Mouse (Mus musculus): ENCODE data around the gene Lims1. TPM values are rescaled to one million over a fixed set of nuclear protein-coding genes. Genes with fewer than 3 reads are reported as not detected.

Lims1 gene
- polyA plus RNA-seq, 1 experiment from 2014 or later, result 143 TPM

DNA sequence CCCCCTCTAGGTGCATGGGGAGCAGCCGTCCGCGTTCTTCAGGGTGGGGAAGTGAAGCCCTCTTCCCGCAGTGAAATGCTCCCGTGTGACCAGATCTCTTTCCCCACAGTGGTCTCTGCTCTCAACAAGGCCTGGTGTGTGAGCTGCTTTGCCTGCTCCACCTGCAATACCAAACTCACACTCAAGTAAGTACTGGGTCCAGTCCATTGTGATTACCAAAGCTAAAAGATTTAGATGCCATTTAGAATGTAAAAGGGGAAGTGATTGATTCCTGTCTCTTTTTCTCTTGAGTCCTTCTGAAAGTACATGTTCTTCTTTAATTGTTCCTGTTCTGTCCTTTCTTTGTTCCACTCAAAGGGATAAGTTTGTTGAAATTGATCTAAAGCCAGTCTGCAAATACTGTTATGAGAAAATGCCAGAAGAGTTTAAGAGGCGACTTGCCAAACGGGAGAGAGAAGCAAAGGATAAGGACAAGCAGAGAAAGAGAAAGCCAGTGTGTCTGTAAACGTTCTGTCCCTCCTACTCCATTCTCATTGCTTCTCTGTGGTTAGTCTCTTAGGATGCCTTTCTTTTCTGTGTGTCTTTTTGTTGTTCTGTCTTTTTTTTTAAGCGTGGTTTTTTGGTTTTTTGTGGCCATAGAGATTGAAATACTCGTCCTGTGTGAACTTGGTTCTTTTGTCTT is 95.2 kb downstream of the Lims1 start:
- Histone ChIP-seq H3K4me2 (ENCODE audit: low read length) (no peak overlapping the region), H3K36me3 (ENCODE audit: insufficient read depth, low read length) (peaks cover 34% of the 10 kb centered on the region), H3K9ac (ENCODE audit: low read depth, low read length) (no peak overlapping the region), H3K27me3 (ENCODE audit: insufficient read depth, low read length) (no peaks in the 10 kb centered on the region), H3K9me3 (replicated peaks; ENCODE audit: low read length) (no peaks in the 10 kb centered on the region), H3K4me3 (replicated peaks; ENCODE audit: low read depth, low read length) (no peak overlapping the region), H3K27ac (no peak overlapping the region), H3K4me1 (replicated peaks; ENCODE audit: insufficient read depth, low read length) (no peaks in the 10 kb centered on the region)
- WGBS, result 90% methylated on average over 10 of the region's 10 CpGs
- TF ChIP-seq CTCF (IDR thresholded peaks at IDR 0.05; ENCODE audit: low read depth), result no peak
- DNase-seq (ENCODE audit: low spot score) (no peak), ATAC-seq (replicated peaks; ENCODE audit: low FRiP score, low read depth) (no peak)

DNA sequence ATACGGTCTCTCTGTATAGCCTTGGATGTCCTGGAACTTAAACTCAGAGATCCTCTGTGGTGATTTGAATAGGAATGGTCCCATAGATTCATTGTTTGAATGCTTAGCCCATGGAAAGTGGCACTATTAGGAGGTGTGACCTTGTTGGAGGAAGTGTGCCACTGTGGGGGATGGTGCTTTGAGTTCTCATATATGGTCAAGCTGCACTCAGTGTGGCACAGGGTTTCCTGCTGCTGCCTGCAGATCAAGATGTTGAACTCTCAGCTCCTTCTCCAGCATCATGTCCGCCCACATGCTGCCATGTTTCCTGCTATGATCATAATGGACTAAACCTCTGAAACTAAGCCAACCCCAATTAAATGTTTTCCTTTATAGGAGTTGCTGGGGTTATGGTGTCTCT is 104.7 kb downstream of the Lims1 start:
- ATAC-seq (replicated peaks; ENCODE audit: low FRiP score, low read depth) (no peak), DNase-seq (ENCODE audit: low spot score) (no peak)
- no peak overlapping the region for H3K4me3 ChIP-seq (replicated peaks; ENCODE audit: low read depth, low read length)
- no peak overlapping the region for H3K4me2 ChIP-seq (ENCODE audit: low read length)
- H3K9me3 ChIP-seq (replicated peaks; ENCODE audit: low read length), result no peaks in the 10 kb centered on the region
- TF ChIP-seq CTCF (IDR thresholded peaks at IDR 0.05; ENCODE audit: low read depth), result no peak
- H3K9ac ChIP-seq (ENCODE audit: low read depth, low read length), result no peak overlapping the region
- no peaks in the 10 kb centered on the region for H3K27me3 ChIP-seq (ENCODE audit: insufficient read depth, low read length)
- H3K27ac ChIP-seq, result no peak overlapping the region
- 98% methylated on average over 2 of the region's 2 CpGs for WGBS
- peaks cover 4% of the 10 kb centered on the region; the same call in 1 of the 2 replicates for H3K36me3 ChIP-seq (ENCODE audit: insufficient read depth, low read length)
- H3K4me1 ChIP-seq (replicated peaks; ENCODE audit: insufficient read depth, low read length), result no peaks in the 10 kb centered on the region

DNA sequence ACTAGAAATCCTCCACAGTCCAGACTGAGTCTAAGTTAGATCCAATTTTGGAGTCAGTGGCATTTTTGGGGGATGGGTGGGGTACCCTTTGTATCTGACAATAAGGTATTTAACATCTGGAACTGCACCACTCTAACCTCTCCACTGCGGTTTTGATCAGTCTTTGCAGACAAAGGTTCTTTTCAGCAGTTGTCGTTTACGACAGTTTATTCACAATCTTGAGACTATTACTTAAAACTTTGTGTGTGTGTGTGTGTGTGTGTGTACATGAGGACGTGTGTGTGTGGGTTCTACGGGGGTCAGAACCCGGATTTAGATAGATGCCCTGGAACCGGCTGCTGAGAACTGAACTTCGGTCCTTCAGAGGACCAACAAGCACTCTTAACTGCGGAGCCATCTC is 122.6 kb downstream of the Lims1 start:
- H3K4me3 ChIP-seq (replicated peaks; ENCODE audit: low read depth, low read length), result peak overlapping the region; percentile 85
- H3K4me2 ChIP-seq (ENCODE audit: low read length), result peak overlapping the region; percentile 73
- H3K27me3 ChIP-seq (ENCODE audit: insufficient read depth, low read length), result no peaks in the 10 kb centered on the region; the same call in 1 of the 2 replicates
- no peaks in the 10 kb centered on the region for H3K36me3 ChIP-seq (ENCODE audit: insufficient read depth, low read length)
- H3K9ac ChIP-seq (ENCODE audit: low read depth, low read length), result peak overlapping the region; percentile 69
- no peaks in the 10 kb centered on the region for H3K9me3 ChIP-seq (replicated peaks; ENCODE audit: low read length)
- peak overlapping the region; percentile 96 for H3K27ac ChIP-seq
- DNase-seq (ENCODE audit: low spot score) (peak; percentile 35), ATAC-seq (replicated peaks; ENCODE audit: low FRiP score, low read depth) (no peak)
- 0 out of 2 replicates have a peak, but pooled peaks cover 4% of the 10 kb centered on the region for H3K4me1 ChIP-seq (replicated peaks; ENCODE audit: insufficient read depth, low read length)
- TF ChIP-seq CTCF (IDR thresholded peaks at IDR 0.05; ENCODE audit: low read depth), result no peak
- WGBS, result 22% methylated on average over 9 of the region's 9 CpGs

DNA sequence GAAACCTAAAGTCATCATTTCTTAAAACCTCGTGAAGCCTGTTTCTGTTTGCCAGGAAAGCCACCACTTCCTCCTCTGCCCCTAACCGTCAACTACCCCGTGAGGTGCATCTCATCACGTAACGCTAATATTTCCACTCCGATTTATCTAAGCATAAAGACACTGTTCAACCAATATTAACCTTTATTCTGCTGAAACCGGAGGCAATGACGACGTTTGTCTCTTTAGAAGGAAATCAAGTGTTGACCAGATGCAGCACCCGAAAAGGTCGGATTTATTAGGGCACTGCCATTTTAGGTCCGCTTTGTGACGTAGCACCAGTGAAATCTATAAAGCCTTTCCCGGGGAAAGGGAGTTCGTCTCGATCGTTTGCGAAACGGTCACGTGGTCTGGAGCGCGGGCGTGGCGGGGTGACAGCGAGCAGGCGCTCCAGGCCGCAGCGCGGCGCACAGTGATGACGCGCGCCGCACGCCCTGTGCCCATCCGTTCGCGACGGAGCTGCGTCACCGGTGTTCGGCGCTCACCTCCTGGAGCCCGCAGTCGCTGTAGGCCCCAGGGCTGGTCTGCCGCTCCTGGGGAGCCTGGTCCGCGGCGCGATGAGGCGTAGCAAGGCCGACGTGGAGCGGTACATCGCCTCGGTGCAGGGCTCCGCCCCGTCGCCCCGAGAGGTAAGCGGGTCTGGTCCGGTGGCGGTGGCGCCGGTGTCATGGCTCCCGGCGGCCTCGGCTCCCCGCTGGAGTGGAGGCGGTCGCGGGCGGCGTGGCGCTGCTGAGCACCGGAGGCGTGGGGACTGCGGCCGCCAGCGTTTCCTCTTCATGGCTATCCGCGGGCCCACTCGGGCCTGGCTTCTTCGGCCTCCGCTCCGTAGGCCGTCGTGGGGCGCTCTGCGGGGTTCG is 123.4 kb downstream of the Lims1 start, which contains the start of gene Ranbp2:
Ranbp2 (plus strand) TSS at position 537 of the 896 bp plus-strand sequence.
- H3K27ac ChIP-seq, result peak within 1 kb of the TSS; percentile 96
- peak within 1 kb of the TSS; percentile 85 for H3K4me3 ChIP-seq (replicated peaks; ENCODE audit: low read depth, low read length)
- WGBS, result under 1% methylated on average over 72 of the region's 91 CpGs
- peak; percentile 99 for DNase-seq (ENCODE audit: low spot score)
- peak within 1 kb of the TSS; percentile 99 for H3K9ac ChIP-seq (ENCODE audit: low read depth, low read length)
- H3K4me2 ChIP-seq (ENCODE audit: low read length), result peak within 1 kb of the TSS; percentile 73
- TF ChIP-seq CTCF (IDR thresholded peaks at IDR 0.05; ENCODE audit: low read depth), result no peak
- no peaks in the 10 kb centered on the region for H3K36me3 ChIP-seq (ENCODE audit: insufficient read depth, low read length)
- peak; percentile 99 for ATAC-seq (replicated peaks; ENCODE audit: low FRiP score, low read depth)
- no peaks in the 10 kb centered on the region for H3K9me3 ChIP-seq (replicated peaks; ENCODE audit: low read length)
- 0 out of 2 replicates have a peak, but pooled peaks cover 4% of the 10 kb centered on the region for H3K4me1 ChIP-seq (replicated peaks; ENCODE audit: insufficient read depth, low read length)
- H3K27me3 ChIP-seq (ENCODE audit: insufficient read depth, low read length), result no peaks in the 10 kb centered on the region; the same call in 1 of the 2 replicates

DNA sequence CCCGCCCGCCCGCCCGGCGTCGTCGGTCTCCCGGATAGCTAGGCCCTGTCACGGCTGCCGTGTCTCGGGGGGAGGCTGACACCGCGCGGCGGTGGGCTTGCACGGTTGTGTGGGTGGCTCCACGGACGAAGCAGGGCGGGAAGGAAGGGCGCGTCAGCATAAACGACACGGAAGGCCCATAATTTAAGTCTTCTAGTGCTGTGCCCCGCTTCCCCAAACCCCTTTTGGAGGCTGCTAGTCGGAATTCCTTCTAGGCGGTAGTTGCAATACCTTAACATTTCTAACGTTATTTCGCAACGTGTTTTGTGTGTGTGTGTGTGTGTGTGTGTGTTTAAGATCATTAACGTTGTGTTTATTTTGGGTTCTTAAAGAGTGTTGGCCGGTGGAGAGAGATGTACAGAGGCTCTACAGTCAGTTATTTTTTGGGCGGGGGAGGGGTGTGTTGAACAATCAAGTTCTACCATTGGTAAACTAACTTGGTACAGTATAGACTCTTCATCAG is 124.1 kb downstream of the Lims1 start:
- WGBS, result under 1% methylated on average over 32 of the region's 32 CpGs
- no peak for ATAC-seq (replicated peaks; ENCODE audit: low FRiP score, low read depth)
- peak overlapping the region; percentile 85 for H3K4me3 ChIP-seq (replicated peaks; ENCODE audit: low read depth, low read length)

DNA sequence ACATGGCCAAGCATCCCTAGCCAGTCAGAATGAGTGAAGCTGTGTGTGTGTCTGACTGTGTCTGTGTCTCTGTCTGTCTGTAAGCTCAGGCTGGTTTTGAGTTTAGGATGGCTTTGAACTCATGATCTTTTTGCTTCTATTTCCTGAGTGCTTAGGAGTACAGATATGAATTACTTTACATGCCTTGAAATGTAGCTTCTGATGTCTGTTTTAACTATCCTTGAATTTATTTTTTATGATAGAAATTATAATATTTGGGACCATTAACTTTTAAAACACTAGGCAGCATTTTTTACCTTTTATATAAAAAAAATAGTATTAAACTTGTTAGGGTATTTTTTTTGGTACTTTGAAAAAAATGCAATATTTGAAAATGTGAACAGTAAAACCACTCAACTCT is 128.3 kb downstream of the Lims1 start:
- Histone ChIP-seq H3K27me3 (ENCODE audit: insufficient read depth, low read length) (no peaks in the 10 kb centered on the region), H3K4me3 (replicated peaks; ENCODE audit: low read depth, low read length) (no peak overlapping the region), H3K4me2 (ENCODE audit: low read length) (no peak overlapping the region), H3K27ac (no peak overlapping the region), H3K36me3 (ENCODE audit: insufficient read depth, low read length) (peaks cover 23% of the 10 kb centered on the region), H3K9me3 (replicated peaks; ENCODE audit: low read length) (no peaks in the 10 kb centered on the region), H3K4me1 (replicated peaks; ENCODE audit: insufficient read depth, low read length) (no peaks in the 10 kb centered on the region), H3K9ac (ENCODE audit: low read depth, low read length) (no peak overlapping the region)
- no peak for ATAC-seq (replicated peaks; ENCODE audit: low FRiP score, low read depth)
- no peak for TF ChIP-seq CTCF (IDR thresholded peaks at IDR 0.05; ENCODE audit: low read depth)
- no peak for DNase-seq (ENCODE audit: low spot score)

More for the DNA sequence above, 124.1 kb downstream of the Lims1 start:
- peak; percentile 55 for DNase-seq (ENCODE audit: low spot score)
- Histone ChIP-seq H3K9me3 (replicated peaks; ENCODE audit: low read length) (no peaks in the 10 kb centered on the region), H3K27ac (peak overlapping the region; percentile 96), H3K4me1 (replicated peaks; ENCODE audit: insufficient read depth, low read length) (0 out of 2 replicates have a peak, but pooled peaks cover 4% of the 10 kb centered on the region), H3K4me2 (ENCODE audit: low read length) (peak overlapping the region; percentile 65), H3K36me3 (ENCODE audit: insufficient read depth, low read length) (no peaks in the 10 kb centered on the region), H3K27me3 (ENCODE audit: insufficient read depth, low read length) (no peaks in the 10 kb centered on the region; the same call in 1 of the 2 replicates), H3K9ac (ENCODE audit: low read depth, low read length) (peak overlapping the region; percentile 99)
- no peak for TF ChIP-seq CTCF (IDR thresholded peaks at IDR 0.05; ENCODE audit: low read depth)
